Mouse (Mus musculus): ENCODE data around the gene Slc35f4. TPM values are rescaled to one million over a fixed set of nuclear protein-coding genes. Genes with fewer than 3 reads are reported as not detected.

Gene Slc35f4
- polyA plus RNA-seq, 1 experiment = 15.1 TPM

DNA sequence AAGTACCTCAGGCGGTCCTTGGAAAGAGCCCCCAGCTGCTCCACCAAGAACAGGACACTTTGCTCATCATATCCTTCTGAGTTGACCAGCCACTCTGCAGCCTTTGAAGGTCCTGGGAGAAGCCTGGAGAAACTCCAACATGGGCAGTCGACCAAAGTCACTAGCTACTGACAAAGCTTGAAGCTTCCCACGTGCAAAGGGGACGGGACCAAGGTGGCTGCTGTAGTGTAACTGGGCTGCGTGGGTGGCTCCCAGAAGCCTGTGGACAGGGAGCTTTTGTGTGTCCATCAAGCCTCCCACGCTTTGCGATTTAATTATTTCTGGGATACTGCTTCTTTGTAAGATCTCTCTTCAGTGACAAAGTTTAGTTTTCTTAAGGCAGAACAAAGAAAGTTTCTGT is 211.9 kb downstream of the Slc35f4 start:
- H3K4me3 ChIP-seq (ENCODE audit: insufficient read depth, low read length) = no peak overlapping the region
- no peak overlapping the region for H3K27ac ChIP-seq (ENCODE audit: insufficient read depth, low read length)
- H3K4me1 ChIP-seq (ENCODE audit: control insufficient read depth, insufficient read depth, low read length) = no peaks in the 10 kb centered on the region
- TF ChIP-seq CTCF (IDR thresholded peaks at IDR 0.05; ENCODE audit: extremely low read depth, insufficient read depth, low read length) = no peak
- no peak for TF ChIP-seq POLR2A (IDR thresholded peaks at IDR 0.05; ENCODE audit: extremely low read depth, insufficient read depth, low read length)

DNA sequence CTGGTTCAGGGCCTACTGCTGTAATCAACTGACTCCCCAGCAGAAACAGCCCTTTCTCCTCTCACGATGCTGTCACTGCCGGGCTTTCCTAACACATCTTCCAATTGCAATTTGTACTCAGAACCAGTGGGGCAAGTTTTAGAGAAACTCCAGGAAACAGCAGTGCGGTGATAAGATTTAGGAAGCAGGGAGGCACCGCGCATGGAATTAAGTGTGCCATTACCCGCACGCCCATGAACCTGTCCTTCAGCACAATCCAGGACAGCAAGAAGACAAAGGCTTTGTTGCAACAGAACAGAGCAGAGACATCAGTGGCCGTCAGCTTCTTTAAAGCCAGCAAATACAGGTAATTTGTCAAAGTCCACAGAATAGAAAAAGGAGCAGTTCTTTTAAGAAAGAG is 212.5 kb downstream of the Slc35f4 start:
- H3K4me1 ChIP-seq (ENCODE audit: control insufficient read depth, insufficient read depth, low read length) = no peaks in the 10 kb centered on the region
- TF ChIP-seq POLR2A (IDR thresholded peaks at IDR 0.05; ENCODE audit: extremely low read depth, insufficient read depth, low read length) (no peak), CTCF (IDR thresholded peaks at IDR 0.05; ENCODE audit: extremely low read depth, insufficient read depth, low read length) (no peak)
- H3K27ac ChIP-seq (ENCODE audit: insufficient read depth, low read length) = no peak overlapping the region
- H3K4me3 ChIP-seq (ENCODE audit: insufficient read depth, low read length) = no peak overlapping the region

DNA sequence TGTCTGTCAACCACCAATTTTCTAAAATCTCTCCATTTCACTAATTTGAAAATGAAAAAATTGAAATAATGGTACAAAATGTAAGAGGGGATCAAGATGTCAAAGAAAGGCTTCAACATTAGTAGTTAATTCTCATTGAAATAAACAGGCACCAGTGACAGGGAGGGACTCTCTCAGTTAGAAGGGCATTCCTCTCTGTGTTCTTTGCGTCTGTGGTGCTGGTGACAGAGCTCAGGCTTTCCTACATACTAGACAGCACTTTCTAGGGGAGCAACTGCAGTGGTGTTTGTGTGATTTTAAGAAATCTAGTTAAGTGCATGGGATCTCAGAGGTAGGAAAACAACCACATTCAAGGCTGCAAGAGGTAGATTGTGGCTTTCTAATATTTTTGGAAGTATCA is 214.3 kb downstream of the Slc35f4 start:
- Histone ChIP-seq H3K4me3 (ENCODE audit: insufficient read depth, low read length) (no peak overlapping the region), H3K27ac (ENCODE audit: insufficient read depth, low read length) (no peak overlapping the region), H3K4me1 (ENCODE audit: control insufficient read depth, insufficient read depth, low read length) (no peaks in the 10 kb centered on the region)
- no peak for TF ChIP-seq POLR2A (IDR thresholded peaks at IDR 0.05; ENCODE audit: extremely low read depth, insufficient read depth, low read length)
- no peak for TF ChIP-seq CTCF (IDR thresholded peaks at IDR 0.05; ENCODE audit: extremely low read depth, insufficient read depth, low read length)

GRCm38 (mm10) chr14:49311091-49311492 is 214.8 kb downstream of the Slc35f4 start:
- Histone ChIP-seq H3K4me1 (ENCODE audit: control insufficient read depth, insufficient read depth, low read length) (no peaks in the 10 kb centered on the region), H3K4me3 (ENCODE audit: insufficient read depth, low read length) (no peak overlapping the region), H3K27ac (ENCODE audit: insufficient read depth, low read length) (no peak overlapping the region)
- TF ChIP-seq POLR2A (IDR thresholded peaks at IDR 0.05; ENCODE audit: extremely low read depth, insufficient read depth, low read length) (no peak), CTCF (IDR thresholded peaks at IDR 0.05; ENCODE audit: extremely low read depth, insufficient read depth, low read length) (no peak)

DNA sequence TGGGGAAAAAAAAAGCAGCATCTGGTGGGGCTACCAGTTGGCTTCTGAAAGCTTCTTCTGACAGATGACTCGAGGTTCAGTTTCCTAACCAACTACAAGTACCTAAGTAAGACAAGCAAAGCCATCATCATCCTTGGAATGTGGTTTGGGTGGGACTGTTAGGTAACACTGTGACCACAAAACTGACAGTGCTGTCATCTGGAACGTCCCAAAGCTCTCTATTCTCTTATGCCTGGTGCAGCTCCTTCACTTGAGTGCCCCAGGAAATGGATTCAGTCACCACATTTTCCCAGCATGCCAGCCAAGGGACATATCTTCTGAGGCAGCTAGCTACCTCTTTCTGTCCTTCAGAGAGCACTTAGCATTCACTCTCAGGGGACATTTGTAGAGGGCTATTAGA is 216.2 kb downstream of the Slc35f4 start:
- H3K4me3 ChIP-seq (ENCODE audit: insufficient read depth, low read length) = no peak overlapping the region
- no peak for TF ChIP-seq POLR2A (IDR thresholded peaks at IDR 0.05; ENCODE audit: extremely low read depth, insufficient read depth, low read length)
- TF ChIP-seq CTCF (IDR thresholded peaks at IDR 0.05; ENCODE audit: extremely low read depth, insufficient read depth, low read length) = no peak
- no peak overlapping the region for H3K27ac ChIP-seq (ENCODE audit: insufficient read depth, low read length)
- no peaks in the 10 kb centered on the region for H3K4me1 ChIP-seq (ENCODE audit: control insufficient read depth, insufficient read depth, low read length)

GRCm38 (mm10) chr14:49308591-49308990 is 217.3 kb downstream of the Slc35f4 start:
- no peak overlapping the region for H3K27ac ChIP-seq (ENCODE audit: insufficient read depth, low read length)

GRCm38 (mm10) chr14:49307842-49308241 is 218.0 kb downstream of the Slc35f4 start:
- H3K4me1 ChIP-seq (ENCODE audit: control insufficient read depth, insufficient read depth, low read length) = no peaks in the 10 kb centered on the region
- no peak overlapping the region for H3K27ac ChIP-seq (ENCODE audit: insufficient read depth, low read length)
- TF ChIP-seq CTCF (IDR thresholded peaks at IDR 0.05; ENCODE audit: extremely low read depth, insufficient read depth, low read length) (no peak), POLR2A (IDR thresholded peaks at IDR 0.05; ENCODE audit: extremely low read depth, insufficient read depth, low read length) (no peak)
- no peak overlapping the region for H3K4me3 ChIP-seq (ENCODE audit: insufficient read depth, low read length)

More at GRCm38 (mm10) chr14:49308591-49308990, 217.3 kb downstream of the Slc35f4 start:
- Histone ChIP-seq H3K4me3 (ENCODE audit: insufficient read depth, low read length) (no peak overlapping the region), H3K4me1 (ENCODE audit: control insufficient read depth, insufficient read depth, low read length) (no peaks in the 10 kb centered on the region)
- TF ChIP-seq CTCF (IDR thresholded peaks at IDR 0.05; ENCODE audit: extremely low read depth, insufficient read depth, low read length) (no peak), POLR2A (IDR thresholded peaks at IDR 0.05; ENCODE audit: extremely low read depth, insufficient read depth, low read length) (no peak)

GRCm38 (mm10) chr14:49305534-49306409 is 220.1 kb downstream of the Slc35f4 start:
- H3K4me1 ChIP-seq (ENCODE audit: control insufficient read depth, insufficient read depth, low read length) = no peaks in the 10 kb centered on the region
- no peak for TF ChIP-seq POLR2A (IDR thresholded peaks at IDR 0.05; ENCODE audit: extremely low read depth, insufficient read depth, low read length)
- no peak for TF ChIP-seq CTCF (IDR thresholded peaks at IDR 0.05; ENCODE audit: extremely low read depth, insufficient read depth, low read length)
- H3K4me3 ChIP-seq (ENCODE audit: insufficient read depth, low read length) = no peak overlapping the region
- H3K27ac ChIP-seq (ENCODE audit: insufficient read depth, low read length) = no peak overlapping the region

GRCm38 (mm10) chr14:49302271-49302857 is 223.5 kb downstream of the Slc35f4 start:
- H3K27ac ChIP-seq (ENCODE audit: insufficient read depth, low read length) = no peak overlapping the region
- H3K4me3 ChIP-seq (ENCODE audit: insufficient read depth, low read length) = no peak overlapping the region
- no peak for TF ChIP-seq POLR2A (IDR thresholded peaks at IDR 0.05; ENCODE audit: extremely low read depth, insufficient read depth, low read length)
- TF ChIP-seq CTCF (IDR thresholded peaks at IDR 0.05; ENCODE audit: extremely low read depth, insufficient read depth, low read length) = no peak
- no peaks in the 10 kb centered on the region for H3K4me1 ChIP-seq (ENCODE audit: control insufficient read depth, insufficient read depth, low read length)

Data from cortical plate, adult 2 months (tissue).